Comparison of ENCODE assay signal across 9 mouse cellular contexts in the genomic region with DNA sequence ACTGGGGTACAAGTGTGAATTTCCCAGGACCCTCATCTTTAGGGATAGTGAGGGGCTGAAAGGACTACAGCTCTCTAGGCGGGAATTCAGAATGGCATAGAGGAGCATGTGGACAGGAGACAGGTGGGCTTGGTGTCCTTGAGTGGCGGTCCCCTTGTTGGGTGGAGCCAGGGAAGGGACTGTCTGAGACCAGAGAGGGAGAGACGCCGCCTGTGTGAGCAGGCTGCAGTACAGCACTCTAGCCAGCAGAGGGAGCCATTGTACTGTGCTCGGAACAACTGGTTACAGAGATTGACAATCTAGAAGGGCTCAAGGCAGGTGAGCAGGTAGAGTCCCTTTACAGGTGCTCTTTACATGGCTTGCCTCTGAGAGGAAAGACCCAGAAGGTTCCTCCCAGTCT. TPM values are rescaled to one million over a fixed set of nuclear protein-coding genes. Genes with fewer than 3 reads are reported as not detected.
DNase-seq lines count a peak whose midpoint lies in the region; ATAC-seq and TF ChIP-seq lines count a peak whose summit lies in the region.
"Had no signal": no experiment of that assay in that cellular context is flagged by ENCODE, and none has a peak within 500 bp of the region (broad histone marks: within the 10 kb centered on the region; RNA-seq: fewer than 3 reads in every experiment).

No protein-coding gene starts in this region.

- H3K27me3 ChIP-seq in liver, postnatal 0 days (ENCODE audit: insufficient read depth, low read length): no peaks in the 10 kb centered on the region
- H3K27me3 ChIP-seq in neural tube, embryonic 15.5 days (replicated peaks): peaks cover 11% of the 10 kb centered on the region
- H3K27me3 ChIP-seq: stomach, embryonic 15.5 days had no signal

- H3K36me3 ChIP-seq in liver, postnatal 0 days (replicated peaks; ENCODE audit: insufficient read depth, low read length): no peaks in the 10 kb centered on the region
- no peaks in the 10 kb centered on the region for H3K36me3 ChIP-seq in neural tube, embryonic 15.5 days
- H3K36me3 ChIP-seq: stomach, embryonic 15.5 days had no signal

- no peaks in the 10 kb centered on the region for H3K9me3 ChIP-seq in liver, postnatal 0 days (ENCODE audit: low read length)
- H3K9me3 ChIP-seq in neural tube, embryonic 15.5 days (replicated peaks): no peaks in the 10 kb centered on the region
- H3K9me3 ChIP-seq: stomach, embryonic 15.5 days had no signal

- peak; percentile 99 for TF ChIP-seq CTCF in liver, postnatal 0 days (IDR thresholded peaks at IDR 0.05; ENCODE audit: low read depth)

- DNase-seq in 3T3-L1 (ENCODE audit: low read depth, low spot score): peak; percentile 69
- peak; percentile 65 for DNase-seq in T-cell, adult 2 months (ENCODE audit: low spot score)
- DNase-seq in embryo, embryonic 10 days (ENCODE audit: low spot score): peak; percentile 83
- peak; percentile 38 to 58 for DNase-seq in gastrocnemius, postnatal 36 days
- peak; percentile 56 to 73 for DNase-seq in kidney, postnatal 25 days
- DNase-seq in liver, postnatal 0 days: peak; percentile 78
- DNase-seq in thymus, adult 18-20 months: peak; percentile 41 to 48

- whole genome bisulfite sequencing in liver, postnatal 0 days (ENCODE audit: insufficient replicate concordance): 6% methylated on average over 5 of the region's 5 CpGs
- 1% methylated on average over 5 of the region's 5 CpGs for WGBS in neural tube, embryonic 15.5 days

- no peak overlapping the region for H3K9ac ChIP-seq in liver, postnatal 0 days (replicated peaks)
- H3K9ac ChIP-seq in neural tube, embryonic 15.5 days (replicated peaks): no peak overlapping the region
- H3K9ac ChIP-seq: stomach, embryonic 15.5 days had no signal

- H3K4me2 ChIP-seq in liver, postnatal 0 days (ENCODE audit: low read depth, low read length): no peak overlapping the region
- no peak overlapping the region for H3K4me2 ChIP-seq in neural tube, embryonic 15.5 days
- H3K4me2 ChIP-seq: stomach, embryonic 15.5 days had no signal

- no peak overlapping the region for H3K4me3 ChIP-seq in liver, postnatal 0 days (ENCODE audit: low read depth, low read length)
- no peak overlapping the region for H3K4me3 ChIP-seq in neural tube, embryonic 15.5 days (replicated peaks)
- H3K4me3 ChIP-seq: stomach, embryonic 15.5 days had no signal

- no peak for ATAC-seq in liver, postnatal 0 days
- ATAC-seq in neural tube, embryonic 15.5 days (ENCODE audit: low FRiP score): peak; percentile 39; the same call in 1 of the 2 replicates

- no peaks in the 10 kb centered on the region for H3K4me1 ChIP-seq in liver, postnatal 0 days (ENCODE audit: insufficient read depth)
- peaks cover 10% of the 10 kb centered on the region for H3K4me1 ChIP-seq in neural tube, embryonic 15.5 days
- H3K4me1 ChIP-seq: stomach, embryonic 15.5 days had no signal

- TF ChIP-seq EP300 in liver, postnatal 0 days (IDR thresholded peaks at IDR 0.05; ENCODE audit: low read depth): no peak

- intact Hi-C loops in gastrocnemius, postnatal 36 days (cut with DNase I): loop anchor here (2.0 kb wide), 1 partner anchor 61 kb away; a partner anchor contains a TSS

- H3K27ac ChIP-seq in liver, postnatal 0 days (ENCODE audit: low read depth): no peak overlapping the region
- no peak overlapping the region for H3K27ac ChIP-seq in neural tube, embryonic 15.5 days (replicated peaks)
- H3K27ac ChIP-seq: stomach, embryonic 15.5 days had no signal

RNA-seq across cellular contexts. Expression of a gene that starts 8.3 kb away (rescaled TPM):
- not detected for total RNA-seq in gastrocnemius, postnatal 36 days (2021)
- polyA plus RNA-seq in liver, postnatal 0 days (2015; fragmentation: Nextera tagmentation; extraction: Ambion mirVana): not detected in 2 replicates
- 11.3 and 12.5 TPM in 2 replicates for polyA plus RNA-seq in neural tube, embryonic 15.5 days (2015; fragmentation: Nextera tagmentation; extraction: Ambion mirVana)
